Mouse (Mus musculus) intestine, embryonic 15.5 days (tissue): ENCODE results near the gene Lrriq3. TPM values are rescaled to one million over a fixed set of nuclear protein-coding genes. Genes with fewer than 3 reads are reported as not detected.

ENCODE experiments used
- ATAC-seq: fragments of 200-750 bp; cut with Nextera tagmentation; 2 replicates; pipeline ENCODE4 v1.8.0; 2017; ENCODE audit warnings: moderate TSS enrichment, moderate library complexity
- H3K27ac ChIP-seq: fragments of 300-500 bp; sonication (generic); 2 replicates; pipeline ENCODE4 v1.5.1; 2015; ENCODE audit warnings: mild to moderate bottlenecking, inconsistent platforms
- H3K27me3 ChIP-seq: fragments of 300-500 bp; sonication (generic); replicated peaks from 2 replicates; pipeline ENCODE4 v1.6.1; 2015; ENCODE audit warnings: inconsistent platforms
- H3K36me3 ChIP-seq: fragments of 300-500 bp; sonication (generic); 2 replicates; pipeline ENCODE4 v1.6.1; 2015; ENCODE audit warnings: inconsistent platforms
- H3K4me1 ChIP-seq: fragments of 300-500 bp; sonication (generic); replicated peaks from 2 replicates; pipeline ENCODE4 v1.6.1; 2015; ENCODE audit warnings: inconsistent platforms
- H3K4me2 ChIP-seq: fragments of 300-500 bp; sonication (generic); replicated peaks from 2 replicates; pipeline ENCODE4 v1.6.1; 2015; ENCODE audit warnings: mild to moderate bottlenecking, inconsistent platforms
- H3K4me3 ChIP-seq: fragments of 300-500 bp; sonication (generic); replicated peaks from 2 replicates; pipeline ENCODE4 v1.5.1; 2015; ENCODE audit warnings: inconsistent platforms
- H3K9ac ChIP-seq: fragments of 300-500 bp; sonication (generic); 2 replicates; pipeline ENCODE4 v1.6.1; 2015; ENCODE audit warnings: inconsistent platforms
- H3K9me3 ChIP-seq: fragments of 300-500 bp; sonication (generic); 2 replicates; pipeline ENCODE4 v1.6.1; 2016; ENCODE audit warnings: inconsistent platforms
- WGBS: fragments of 180-500 bp; shearing (Covaris S2); methylation state at CpG from one replicate; pipeline ENCODE4 v1.1.7; 2015; 5-methylcytosine and 5-hydroxymethylcytosine counted together
- polyA plus RNA-seq: library from polyadenylated mRNA; unstranded; fragments of >200 nt; fragmentation: Nextera tagmentation; extraction: Ambion mirVana; gene quantifications from 2 replicates; pipeline ENCODE4 v1.2.1, GENCODE M21; 2015

Lrriq3 gene
- polyA plus RNA-seq = 0.78 and 1.1 TPM in 2 replicates

DNA sequence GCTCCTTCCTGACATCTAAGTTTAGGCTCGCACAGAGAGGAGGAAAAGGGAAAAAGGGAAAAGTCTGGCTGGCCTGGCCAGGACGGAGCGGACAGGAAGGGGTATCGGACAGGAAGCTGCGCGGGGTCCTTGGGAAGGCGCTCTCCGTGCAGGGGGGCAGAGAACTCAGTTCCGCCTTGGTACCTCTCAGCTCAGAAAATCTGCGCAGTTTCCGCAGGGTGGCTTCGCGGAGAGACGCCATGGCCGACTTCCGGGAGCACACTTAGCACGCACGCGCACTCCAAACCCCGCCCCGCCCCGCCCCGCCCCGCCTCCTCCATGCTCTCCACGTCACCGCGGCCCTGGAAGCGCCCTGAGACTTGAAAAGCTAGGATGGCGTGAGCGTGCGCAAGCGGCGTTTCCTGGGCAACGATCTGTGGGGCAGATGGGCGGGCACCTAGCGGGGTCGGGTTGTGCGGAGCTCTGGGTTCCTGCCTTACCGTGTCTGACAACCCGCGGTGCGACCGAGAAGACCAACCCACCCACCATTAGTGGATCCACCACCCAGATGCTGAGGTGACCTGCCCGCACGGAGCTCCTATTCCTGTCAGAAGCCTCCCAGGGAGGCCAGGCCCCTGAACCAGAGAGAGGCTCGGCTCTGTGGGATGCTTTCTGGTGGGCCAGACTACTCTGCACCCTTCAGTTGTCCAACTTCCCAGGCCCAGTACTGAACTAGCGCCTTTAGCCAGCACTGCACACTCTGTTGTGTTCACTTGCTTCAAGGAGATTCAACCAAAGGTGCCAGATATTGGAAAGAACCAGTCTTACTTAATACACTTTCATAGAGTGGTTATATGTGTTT is at the start of gene Lrriq3, which contains the start of gene Fpgt:
Gene Lrriq3, plus strand, starts transcription at position 319 of the 841 bp plus-strand sequence.
Gene Fpgt, minus strand, starts transcription at position 288 of the 841 bp plus-strand sequence.
- no peaks in the 10 kb centered on the region for H3K27me3 ChIP-seq
- H3K4me2 ChIP-seq = peak within 1 kb of the TSS; percentile 69
- no peaks in the 10 kb centered on the region for H3K9me3 ChIP-seq
- no peaks in the 10 kb centered on the region for H3K4me1 ChIP-seq
- WGBS = under 1% methylated on average over 42 of the region's 47 CpGs
- H3K36me3 ChIP-seq = no peaks in the 10 kb centered on the region
- peak; percentile 100 for ATAC-seq
- H3K9ac ChIP-seq = peak within 1 kb of the TSS; percentile 58
- peak within 1 kb of the TSS; percentile 61 for H3K4me3 ChIP-seq
- peak within 1 kb of the TSS; percentile 61 for H3K27ac ChIP-seq

DNA sequence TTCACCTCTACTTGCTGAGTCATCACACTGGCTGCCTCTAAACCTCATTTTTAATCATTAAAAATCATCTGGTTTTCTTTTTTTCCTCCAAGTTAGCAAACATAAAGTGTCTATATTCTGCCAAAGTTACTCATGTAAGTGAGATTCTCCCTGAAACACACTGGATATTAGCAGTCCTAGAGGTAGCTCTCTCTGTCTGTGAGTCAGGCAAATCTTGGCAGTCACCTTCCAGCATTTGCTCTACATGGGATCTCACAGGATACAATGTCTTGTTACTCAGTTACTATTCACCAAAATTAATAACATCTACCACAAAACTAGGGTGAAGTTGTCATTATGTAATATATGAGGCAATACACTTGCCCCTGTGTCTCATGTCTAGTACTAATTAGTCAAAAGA is 41.2 kb upstream of the Lrriq3 start:
- ATAC-seq = no peak
- H3K4me2 ChIP-seq = no peak overlapping the region
- H3K27me3 ChIP-seq = no peaks in the 10 kb centered on the region
- H3K36me3 ChIP-seq = no peaks in the 10 kb centered on the region
- no peak overlapping the region for H3K27ac ChIP-seq
- H3K9ac ChIP-seq = no peak overlapping the region
- H3K4me1 ChIP-seq = no peaks in the 10 kb centered on the region
- no peaks in the 10 kb centered on the region for H3K9me3 ChIP-seq
- H3K4me3 ChIP-seq = no peak overlapping the region

- 38% methylated on average over 1 of the region's 1 CpGs for WGBS
Measured at GRCm38 (mm10) chr3:155053189-155053588, 40.0 kb upstream of the Lrriq3 start.

GRCm38 (mm10) chr3:155055231-155055916 is 37.9 kb upstream of the Lrriq3 start, which contains the start of gene Tnni3k:
Gene Tnni3k (minus strand): TSS chr3:155055407.
- Histone ChIP-seq H3K36me3 (no peaks in the 10 kb centered on the region), H3K9me3 (no peaks in the 10 kb centered on the region), H3K27ac (no peak within 1 kb of the TSS), H3K4me1 (no peaks in the 10 kb centered on the region), H3K27me3 (no peaks in the 10 kb centered on the region), H3K4me2 (no peak within 1 kb of the TSS), H3K9ac (no peak within 1 kb of the TSS), H3K4me3 (no peak within 1 kb of the TSS)
- WGBS = 58% methylated on average over 6 of the region's 6 CpGs
- ATAC-seq = no peak

More at GRCm38 (mm10) chr3:155053189-155053588, 40.0 kb upstream of the Lrriq3 start:
- Histone ChIP-seq H3K9ac (no peak overlapping the region), H3K27me3 (no peaks in the 10 kb centered on the region), H3K4me2 (no peak overlapping the region), H3K9me3 (no peaks in the 10 kb centered on the region), H3K36me3 (no peaks in the 10 kb centered on the region), H3K4me1 (no peaks in the 10 kb centered on the region), H3K4me3 (no peak overlapping the region), H3K27ac (no peak overlapping the region)
- no peak for ATAC-seq

GRCm38 (mm10) chr3:155056606-155057005 is 36.6 kb upstream of the Lrriq3 start:
- Histone ChIP-seq H3K4me3 (no peak overlapping the region), H3K4me2 (no peak overlapping the region), H3K9ac (no peak overlapping the region), H3K9me3 (no peaks in the 10 kb centered on the region), H3K4me1 (no peaks in the 10 kb centered on the region), H3K27me3 (no peaks in the 10 kb centered on the region), H3K36me3 (no peaks in the 10 kb centered on the region), H3K27ac (no peak overlapping the region)
- ATAC-seq = no peak

- Histone ChIP-seq H3K9me3 (no peaks in the 10 kb centered on the region), H3K4me2 (no peak overlapping the region), H3K4me1 (no peaks in the 10 kb centered on the region), H3K36me3 (no peaks in the 10 kb centered on the region), H3K4me3 (no peak overlapping the region), H3K27me3 (no peaks in the 10 kb centered on the region), H3K9ac (no peak overlapping the region), H3K27ac (no peak overlapping the region)
- ATAC-seq = no peak
Measured at GRCm38 (mm10) chr3:155057566-155057965, 35.7 kb upstream of the Lrriq3 start.

DNA sequence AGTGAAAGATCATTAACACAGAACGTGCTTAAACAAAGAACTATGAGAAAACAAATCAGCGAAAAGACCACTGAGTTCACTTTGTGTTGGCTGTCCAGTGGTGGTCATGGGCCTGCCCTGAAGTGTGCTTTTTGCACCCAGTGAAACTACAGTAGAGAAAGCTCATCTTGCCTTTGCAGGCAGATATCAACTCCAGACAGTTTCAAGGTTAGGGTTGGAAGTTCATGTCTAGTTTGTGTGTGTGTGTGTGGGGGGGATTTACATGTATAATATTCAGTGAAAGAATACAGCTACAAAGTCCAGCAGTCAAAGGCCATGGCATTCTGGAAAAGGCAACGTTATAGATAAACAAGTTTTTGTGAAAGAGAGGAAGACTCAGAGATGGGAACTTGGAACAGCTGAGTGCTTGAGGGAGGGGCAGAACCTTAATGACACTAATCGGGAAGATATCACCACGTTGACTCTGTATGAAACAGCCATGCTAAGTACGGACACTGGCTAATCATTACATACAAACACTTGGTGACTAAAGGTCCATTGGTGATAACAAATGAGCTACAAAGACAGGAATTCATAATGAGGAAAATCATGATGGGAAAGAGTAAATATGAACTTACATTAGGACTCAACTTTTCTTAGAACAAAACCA is 34.3 kb upstream of the Lrriq3 start:
- Histone ChIP-seq H3K4me3 (no peak overlapping the region), H3K4me2 (no peak overlapping the region), H3K9ac (no peak overlapping the region), H3K9me3 (no peaks in the 10 kb centered on the region), H3K36me3 (no peaks in the 10 kb centered on the region), H3K4me1 (no peaks in the 10 kb centered on the region), H3K27ac (no peak overlapping the region), H3K27me3 (no peaks in the 10 kb centered on the region)
- peak; percentile 88 for ATAC-seq
- WGBS = 65% methylated on average over 6 of the region's 6 CpGs

DNA sequence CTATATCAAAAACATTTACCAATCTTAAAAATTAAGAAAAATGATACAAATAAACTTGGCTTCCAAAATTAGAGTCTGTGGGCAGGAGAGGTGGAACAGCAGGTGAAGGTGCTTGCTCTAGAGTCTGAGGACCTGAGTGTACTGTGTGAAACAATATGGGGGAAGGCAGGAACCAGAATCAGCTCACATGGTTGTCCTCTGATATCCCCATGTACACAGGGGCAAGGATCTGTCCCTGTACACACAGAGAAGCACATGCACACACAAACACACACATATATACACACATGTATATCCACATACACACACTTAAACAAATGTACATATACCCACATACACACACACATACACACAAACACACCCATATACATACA is 33.8 kb upstream of the Lrriq3 start:
- ATAC-seq = peak; percentile 51
- no peaks in the 10 kb centered on the region for H3K27me3 ChIP-seq
- no peak overlapping the region for H3K9ac ChIP-seq
- no peaks in the 10 kb centered on the region for H3K36me3 ChIP-seq
- H3K27ac ChIP-seq = no peak overlapping the region
- H3K9me3 ChIP-seq = no peaks in the 10 kb centered on the region
- no peak overlapping the region for H3K4me2 ChIP-seq
- no peaks in the 10 kb centered on the region for H3K4me1 ChIP-seq
- no peak overlapping the region for H3K4me3 ChIP-seq

GRCm38 (mm10) chr3:155077908-155078307 is 15.3 kb upstream of the Lrriq3 start:
- Histone ChIP-seq H3K9ac (no peak overlapping the region), H3K4me2 (no peak overlapping the region), H3K27ac (no peak overlapping the region), H3K27me3 (no peaks in the 10 kb centered on the region), H3K4me3 (no peak overlapping the region), H3K36me3 (no peaks in the 10 kb centered on the region), H3K9me3 (no peaks in the 10 kb centered on the region), H3K4me1 (no peaks in the 10 kb centered on the region)
- no peak for ATAC-seq
- 82% methylated on average over 4 of the region's 4 CpGs for WGBS

GRCm38 (mm10) chr3:155092081-155092480 is 1.2 kb upstream of the Lrriq3 start:
- no peak overlapping the region for H3K27ac ChIP-seq
- H3K4me1 ChIP-seq = no peaks in the 10 kb centered on the region
- ATAC-seq = no peak
- H3K9me3 ChIP-seq = no peaks in the 10 kb centered on the region
- peak overlapping the region; percentile 69 for H3K4me2 ChIP-seq
- 89% methylated on average over 6 of the region's 6 CpGs for WGBS
- peaks cover 8% of the 10 kb centered on the region; the same call in 1 of the 2 replicates for H3K36me3 ChIP-seq
- H3K9ac ChIP-seq = no peak overlapping the region
- no peaks in the 10 kb centered on the region for H3K27me3 ChIP-seq
- H3K4me3 ChIP-seq = no peak overlapping the region

- 82% methylated on average over 1 of the region's 1 CpGs for WGBS
Measured at GRCm38 (mm10) chr3:155099266-155099665, 6.0 kb downstream of the Lrriq3 start.

DNA sequence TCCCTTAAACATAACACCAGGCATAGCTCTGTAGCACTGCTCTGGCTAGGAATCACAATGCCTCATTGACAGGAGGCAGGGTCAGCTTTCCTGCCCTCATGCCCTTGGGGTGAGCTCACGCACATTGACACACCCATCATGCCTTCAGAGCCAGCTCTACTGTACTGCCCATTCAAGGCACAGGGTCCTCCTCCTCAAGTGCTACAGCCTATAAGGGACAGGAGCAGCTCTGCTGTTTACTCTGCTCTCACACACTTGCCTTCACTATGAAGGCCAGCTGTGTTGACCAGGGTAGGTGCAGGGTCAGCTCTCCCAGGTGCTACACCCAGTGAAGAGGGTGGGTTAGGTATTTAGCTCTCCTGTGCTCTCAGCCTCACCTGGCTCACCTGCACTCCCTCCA is 12.7 kb downstream of the Lrriq3 start:
- ATAC-seq = peak; percentile 39; the same call in 1 of the 2 replicates
- Histone ChIP-seq H3K4me3 (no peak overlapping the region), H3K27me3 (no peaks in the 10 kb centered on the region), H3K4me1 (no peaks in the 10 kb centered on the region), H3K9me3 (no peaks in the 10 kb centered on the region), H3K27ac (no peak overlapping the region), H3K9ac (no peak overlapping the region), H3K4me2 (no peak overlapping the region), H3K36me3 (no peaks in the 10 kb centered on the region)
- WGBS = 60% methylated on average over 1 of the region's 1 CpGs

More at GRCm38 (mm10) chr3:155099266-155099665, 6.0 kb downstream of the Lrriq3 start:
- Histone ChIP-seq H3K4me2 (no peak overlapping the region), H3K9me3 (no peaks in the 10 kb centered on the region), H3K27me3 (no peaks in the 10 kb centered on the region), H3K4me1 (no peaks in the 10 kb centered on the region), H3K4me3 (no peak overlapping the region), H3K36me3 (no peaks in the 10 kb centered on the region), H3K27ac (no peak overlapping the region), H3K9ac (no peak overlapping the region)
- ATAC-seq = no peak
